Mouse (Mus musculus): ENCODE results near the gene Ccdc34.

- TF ChIP-seq CTCF (conservative IDR thresholded peaks at IDR 0.05; ENCODE audit: low read length) (no peak), POU5F1 (IDR thresholded peaks at IDR 0.05; ENCODE audit: borderline replicate concordance, low read length) (no peak), NANOG (IDR thresholded peaks at IDR 0.05; ENCODE audit: borderline replicate concordance, low read length) (no peak)
Measured at GRCm38 (mm10) chr2:110196551-110196950, 178.9 kb downstream of the Ccdc34 start.

Measured in E14TG2a.4 (cell line).